Mouse (Mus musculus) forebrain, embryonic 11.5 days (tissue): ENCODE data around the gene Wbp2. TPM values are rescaled to one million over a fixed set of nuclear protein-coding genes. Genes with fewer than 3 reads are reported as not detected.

Experiments used
- ATAC-seq: fragments of 200-750 bp; cut with Nextera tagmentation; replicated peaks from 2 replicates; pipeline ENCODE4 v1.8.0; 2017; ENCODE audit warnings: moderate TSS enrichment; ENCODE audit not compliant: low FRiP score
- DNase-seq: peaks from one replicate; pipeline ENCODE4 v3.0.0-alpha.2; 2017; ENCODE audit warnings: low spot score
- H3K27ac ChIP-seq: fragments of 300-500 bp; sonication (generic); 2 replicates; pipeline ENCODE4 v1.5.1; 2014; ENCODE audit warnings: low read depth, low read length
- H3K27me3 ChIP-seq: fragments of 300-500 bp; sonication (generic); 2 replicates; pipeline ENCODE4 v1.6.1; 2014; ENCODE audit warnings: mild to moderate bottlenecking, low read length, mixed read lengths; ENCODE audit not compliant: control insufficient read depth, insufficient read depth
- H3K36me3 ChIP-seq: fragments of 300-500 bp; sonication (generic); 2 replicates; pipeline ENCODE4 v1.6.1; 2014; ENCODE audit warnings: mild to moderate bottlenecking, low read length, moderate library complexity, mixed read lengths; ENCODE audit not compliant: control insufficient read depth, insufficient read depth
- H3K4me1 ChIP-seq: fragments of 300-500 bp; sonication (generic); replicated peaks from 2 replicates; pipeline ENCODE4 v1.6.1; 2014; ENCODE audit warnings: low read length, mixed read lengths; ENCODE audit not compliant: control insufficient read depth, insufficient read depth
- H3K4me2 ChIP-seq: fragments of 300-500 bp; sonication (generic); 2 replicates; pipeline ENCODE4 v1.6.1; 2014; ENCODE audit warnings: low read depth, mild to moderate bottlenecking, low read length, moderate library complexity, mixed read lengths; ENCODE audit not compliant: severe bottlenecking
- H3K4me3 ChIP-seq: fragments of 300-500 bp; sonication (generic); 2 replicates; pipeline ENCODE4 v1.5.1; 2014; ENCODE audit warnings: low read depth, low read length
- H3K9ac ChIP-seq: fragments of 300-500 bp; sonication (generic); 2 replicates; pipeline ENCODE4 v1.6.1; 2014; ENCODE audit warnings: low read length
- H3K9me3 ChIP-seq: fragments of 300-500 bp; sonication (generic); 2 replicates; pipeline ENCODE4 v1.6.1; 2016; ENCODE audit warnings: low read length, mixed read lengths; ENCODE audit not compliant: control insufficient read depth
- WGBS: fragments of 180-500 bp; shearing (Covaris S2); extraction: QIAGEN DNeasy Blood & Tissue Kit; methylation state at CpG from one replicate; pipeline ENCODE4 v1.1.7; 2014; 5-methylcytosine and 5-hydroxymethylcytosine counted together
- polyA plus RNA-seq: library from polyadenylated mRNA; unstranded; fragments of >200 nt; fragmentation: Nextera tagmentation; extraction: Ambion mirVana; gene quantifications from 2 replicates; pipeline ENCODE4 v1.2.1, GENCODE M21; 2014

Wbp2 gene
- polyA plus RNA-seq, 1 experiment from 2014 or later = 100.0 TPM

DNA sequence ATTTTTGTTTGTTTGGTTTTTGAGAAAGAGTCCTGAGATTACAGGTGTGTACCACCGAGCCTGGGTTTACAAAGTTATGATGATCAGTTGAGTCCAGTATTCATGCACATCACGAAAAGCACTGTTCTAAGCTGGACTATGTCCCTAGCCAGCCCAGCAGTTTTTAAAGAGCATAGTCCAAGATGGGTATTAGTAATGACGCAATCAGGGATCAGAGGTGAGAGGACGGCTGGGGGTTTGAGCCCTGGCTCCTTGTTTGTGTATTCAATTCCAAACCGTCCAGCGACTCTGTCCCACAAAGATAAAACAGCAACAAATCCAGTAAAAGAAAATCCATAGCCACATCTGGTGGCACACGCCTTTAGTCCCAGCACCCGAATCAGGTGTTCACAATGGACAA is 1.4 kb upstream of the Wbp2 start:
- Histone ChIP-seq H3K27me3 (no peaks in the 10 kb centered on the region), H3K27ac (no peak overlapping the region), H3K36me3 (peaks cover 1% of the 10 kb centered on the region; the same call in 1 of the 2 replicates), H3K9ac (no peak overlapping the region; the same call in 1 of the 2 replicates), H3K4me3 (no peak overlapping the region), H3K4me1 (peaks cover 3% of the 10 kb centered on the region; the same call in 1 of the 2 replicates), H3K9me3 (no peaks in the 10 kb centered on the region), H3K4me2 (no peak overlapping the region; the same call in 1 of the 2 replicates)
- 92% methylated on average over 8 of the region's 8 CpGs for WGBS
- no peak for ATAC-seq
- DNase-seq = no peak

GRCm38 (mm10) chr11:116087194-116088130 is 667 bp upstream of the Wbp2 start:
- DNase-seq (peak; percentile 91), ATAC-seq (peak; percentile 80)
- peaks cover 3% of the 10 kb centered on the region; the same call in 1 of the 2 replicates for H3K4me1 ChIP-seq
- WGBS = 4% methylated on average over 31 of the region's 31 CpGs
- peak overlapping the region; percentile 49 for H3K4me3 ChIP-seq
- H3K27ac ChIP-seq = peak overlapping the region; percentile 72
- H3K4me2 ChIP-seq = peak overlapping the region; percentile 64
- peaks cover 6% of the 10 kb centered on the region; the same call in 1 of the 2 replicates for H3K36me3 ChIP-seq
- no peaks in the 10 kb centered on the region for H3K9me3 ChIP-seq
- no peaks in the 10 kb centered on the region for H3K27me3 ChIP-seq
- peak overlapping the region; percentile 55 for H3K9ac ChIP-seq

DNA sequence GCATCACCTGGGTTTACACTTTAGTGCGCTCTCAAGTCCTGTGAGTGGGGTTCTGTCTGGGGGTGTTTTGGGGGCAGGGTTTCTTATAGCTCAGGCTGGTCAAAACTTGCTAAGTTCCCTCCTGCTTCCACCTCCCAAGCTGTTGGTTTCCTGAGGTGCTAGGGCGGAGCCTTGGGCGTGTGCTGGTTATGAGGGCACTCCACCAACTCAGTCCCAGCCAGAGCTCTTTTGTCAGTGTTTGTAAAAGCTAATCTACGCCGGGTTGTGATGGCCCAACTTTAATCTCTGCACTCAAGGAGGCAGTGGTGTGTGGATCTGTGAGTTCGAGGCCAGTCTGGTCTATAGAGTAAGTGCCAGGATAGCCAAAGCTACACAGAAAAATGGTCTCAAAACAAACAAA is 2.6 kb downstream of the Wbp2 start:
- WGBS = 92% methylated on average over 6 of the region's 6 CpGs
- Histone ChIP-seq H3K9ac (no peak overlapping the region), H3K36me3 (peaks cover 13% of the 10 kb centered on the region)

GRCm38 (mm10) chr11:116083096-116083672 is 3.6 kb downstream of the Wbp2 start:
- no peak for ATAC-seq

More for the DNA sequence above, 2.6 kb downstream of the Wbp2 start:
- DNase-seq (no peak), ATAC-seq (no peak)
- no peak overlapping the region for H3K4me2 ChIP-seq
- no peak overlapping the region for H3K4me3 ChIP-seq
- H3K27me3 ChIP-seq = no peaks in the 10 kb centered on the region
- H3K9me3 ChIP-seq = no peaks in the 10 kb centered on the region
- H3K27ac ChIP-seq = no peak overlapping the region
- peaks cover 5% of the 10 kb centered on the region for H3K4me1 ChIP-seq

DNA sequence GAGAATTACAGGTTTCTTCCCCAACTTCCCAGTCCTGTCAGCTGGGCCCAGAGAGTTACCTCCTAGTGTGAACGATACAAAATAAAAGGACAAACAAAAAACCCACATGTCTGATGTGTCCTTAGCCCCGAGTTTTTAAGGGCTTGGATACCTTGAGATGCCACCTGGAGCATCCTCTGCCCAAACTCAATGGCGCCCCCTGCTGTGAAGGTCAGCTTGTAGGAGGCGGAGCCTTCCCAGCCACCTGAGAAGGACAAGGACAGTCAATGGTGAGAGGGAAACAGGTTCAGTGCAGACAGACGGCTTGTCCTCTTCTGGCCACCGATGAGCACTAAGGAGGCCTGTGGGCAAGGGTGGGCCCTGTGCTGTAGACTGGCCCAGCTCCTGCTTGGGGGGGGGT is 5.7 kb downstream of the Wbp2 start:
- H3K36me3 ChIP-seq = peaks cover 13% of the 10 kb centered on the region
- H3K27ac ChIP-seq = no peak overlapping the region
- ATAC-seq (no peak), DNase-seq (no peak)
- H3K4me2 ChIP-seq = no peak overlapping the region
- H3K4me1 ChIP-seq = peaks cover 8% of the 10 kb centered on the region
- no peak overlapping the region for H3K9ac ChIP-seq
- H3K9me3 ChIP-seq = no peaks in the 10 kb centered on the region
- no peak overlapping the region for H3K4me3 ChIP-seq
- H3K27me3 ChIP-seq = no peaks in the 10 kb centered on the region
- 73% methylated on average over 6 of the region's 6 CpGs for WGBS

More at GRCm38 (mm10) chr11:116083096-116083672, 3.6 kb downstream of the Wbp2 start:
- 92% methylated on average over 14 of the region's 14 CpGs for WGBS
- peaks cover 13% of the 10 kb centered on the region for H3K36me3 ChIP-seq
- H3K4me1 ChIP-seq = peaks cover 10% of the 10 kb centered on the region
- no peak overlapping the region for H3K4me2 ChIP-seq
- no peak overlapping the region for H3K4me3 ChIP-seq
- H3K9me3 ChIP-seq = no peaks in the 10 kb centered on the region
- DNase-seq = no peak
- H3K9ac ChIP-seq = no peak overlapping the region
- H3K27me3 ChIP-seq = no peaks in the 10 kb centered on the region
- no peak overlapping the region for H3K27ac ChIP-seq

- WGBS = 91% methylated on average over 10 of the region's 10 CpGs
- H3K4me3 ChIP-seq = no peak overlapping the region
- no peaks in the 10 kb centered on the region for H3K9me3 ChIP-seq
- no peak overlapping the region; the same call in 1 of the 2 replicates for H3K9ac ChIP-seq
- no peak overlapping the region for H3K27ac ChIP-seq
- ATAC-seq (no peak), DNase-seq (no peak)
- H3K36me3 ChIP-seq = peaks cover 13% of the 10 kb centered on the region
- no peaks in the 10 kb centered on the region for H3K27me3 ChIP-seq
- no peak overlapping the region for H3K4me2 ChIP-seq
- peaks cover 8% of the 10 kb centered on the region for H3K4me1 ChIP-seq
These were observed 7.3 kb downstream of the Wbp2 start for GRCm38 (mm10) chr11:116079511-116079910.

- peaks cover 13% of the 10 kb centered on the region for H3K36me3 ChIP-seq
- ATAC-seq = no peak
- DNase-seq = no peak
- no peaks in the 10 kb centered on the region for H3K9me3 ChIP-seq
- H3K4me3 ChIP-seq = no peak overlapping the region
- WGBS = 30% methylated on average over 10 of the region's 10 CpGs
- H3K27me3 ChIP-seq = no peaks in the 10 kb centered on the region
- peak overlapping the region; percentile 8; the same call in 1 of the 2 replicates for H3K27ac ChIP-seq
- H3K9ac ChIP-seq = no peak overlapping the region; the same call in 1 of the 2 replicates
- peaks cover 8% of the 10 kb centered on the region for H3K4me1 ChIP-seq
- peak overlapping the region; percentile 46; the same call in 1 of the 2 replicates for H3K4me2 ChIP-seq
These were observed 8.0 kb downstream of the Wbp2 start for GRCm38 (mm10) chr11:116078676-116079320.

DNA sequence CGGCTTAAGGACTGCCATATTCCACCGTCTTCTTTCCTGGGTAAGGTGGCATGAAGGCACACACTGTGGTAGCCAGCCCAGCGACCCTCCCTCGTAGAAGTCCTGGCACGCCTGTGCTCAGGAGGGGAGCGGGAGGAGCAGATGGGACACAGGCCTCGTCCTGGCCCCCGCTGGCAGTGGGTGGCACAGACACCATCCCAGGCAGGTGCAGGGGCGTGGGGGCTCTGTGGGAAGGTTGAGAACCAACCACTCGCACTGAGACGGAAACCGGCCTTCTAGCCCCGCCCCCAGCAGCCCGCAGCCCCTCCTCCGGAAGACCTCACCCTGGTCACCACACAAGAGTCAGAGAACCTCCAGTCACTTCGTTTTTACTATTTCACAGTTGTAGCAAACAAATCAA is 8.6 kb downstream of the Wbp2 start:
- WGBS = 8% methylated on average over 16 of the region's 16 CpGs
- peak overlapping the region; percentile 13; the same call in 1 of the 2 replicates for H3K27ac ChIP-seq
- no peaks in the 10 kb centered on the region for H3K27me3 ChIP-seq

More for the DNA sequence above, 8.6 kb downstream of the Wbp2 start:
- DNase-seq = peak; percentile 70
- peaks cover 8% of the 10 kb centered on the region for H3K4me1 ChIP-seq
- peak overlapping the region; percentile 23; the same call in 1 of the 2 replicates for H3K9ac ChIP-seq
- peaks cover 12% of the 10 kb centered on the region for H3K36me3 ChIP-seq
- peak overlapping the region; percentile 13; the same call in 1 of the 2 replicates for H3K4me3 ChIP-seq
- no peaks in the 10 kb centered on the region for H3K9me3 ChIP-seq
- H3K4me2 ChIP-seq = peak overlapping the region; percentile 46
- peak; percentile 37; the same call in 1 of the 2 replicates for ATAC-seq
